Mouse (Mus musculus) heart, embryonic 14.5 days (tissue): ENCODE data around the gene Nagpa. TPM values are rescaled to one million over a fixed set of nuclear protein-coding genes. Genes with fewer than 3 reads are reported as not detected.
A peak's percentile ranks its signal among the peaks of the same experiment; 100 is the strongest.

Source experiments
- ATAC-seq: fragments of 200-750 bp; cut with Nextera tagmentation; 2 replicates; pipeline ENCODE4 v1.8.0; 2017; ENCODE audit warnings: low read depth, moderate TSS enrichment; ENCODE audit not compliant: insufficient number of reproducible peaks, insufficient read depth, low FRiP score
- H3K27ac ChIP-seq, 2 experiments: fragments of 200-500 bp in 1 of 2; fragments of 300-500 bp in 1 of 2; sonication (generic) in 1 of 2; replicated peaks in 1 of 2; 2 replicates each; pipeline ENCODE4 v1.5.1; 2012 to 2014; ENCODE audit warnings: low read depth in 2 of 2, low read length in 2 of 2, control low read depth in 1 of 2, mild to moderate bottlenecking in 1 of 2, mixed read lengths in 1 of 2; ENCODE audit not compliant: control insufficient read depth in 1 of 2, insufficient read depth in 1 of 2
- H3K27me3 ChIP-seq: fragments of 300-500 bp; sonication (generic); 2 replicates; pipeline ENCODE4 v1.6.1; 2014; ENCODE audit warnings: mild to moderate bottlenecking, low read length, control low read depth; ENCODE audit not compliant: control insufficient read depth, insufficient read depth
- H3K36me3 ChIP-seq: fragments of 300-500 bp; sonication (generic); 2 replicates; pipeline ENCODE4 v1.6.1; 2014; ENCODE audit warnings: mild to moderate bottlenecking, control low read depth, low read length, mixed read lengths; ENCODE audit not compliant: control insufficient read depth, insufficient read depth
- H3K4me1 ChIP-seq, 2 experiments: fragments of 200-500 bp in 1 of 2; fragments of 300-500 bp in 1 of 2; sonication (generic) in 1 of 2; 2 replicates each; pipeline ENCODE4 v1.6.1; 2012 to 2014; ENCODE audit warnings: low read length in 2 of 2, control low read depth in 1 of 2, mixed read lengths in 1 of 2; ENCODE audit not compliant: control insufficient read depth in 2 of 2, insufficient read depth in 2 of 2
- H3K4me2 ChIP-seq: fragments of 300-500 bp; sonication (generic); 2 replicates; pipeline ENCODE4 v1.6.1; 2014; ENCODE audit warnings: mild to moderate bottlenecking, low read length
- H3K4me3 ChIP-seq, 2 experiments: fragments of 200-500 bp in 1 of 2; fragments of 300-500 bp in 1 of 2; sonication (generic) in 1 of 2; 2 replicates each; pipeline ENCODE4 v1.5.1; 2012 to 2014; ENCODE audit warnings: low read length in 2 of 2, mild to moderate bottlenecking in 2 of 2, control low read depth in 1 of 2, low read depth in 1 of 2, moderate library complexity in 1 of 2; ENCODE audit not compliant: control insufficient read depth in 1 of 2, insufficient read depth in 1 of 2
- H3K9ac ChIP-seq: fragments of 300-500 bp; sonication (generic); 2 replicates; pipeline ENCODE4 v1.6.1; 2014; ENCODE audit warnings: mild to moderate bottlenecking, low read length
- H3K9me3 ChIP-seq: fragments of 300-500 bp; sonication (generic); 2 replicates; pipeline ENCODE4 v1.6.1; 2016; ENCODE audit warnings: low read length, control low read depth; ENCODE audit not compliant: control insufficient read depth
- WGBS: fragments of 180-500 bp; shearing (Covaris S2); extraction: QIAGEN DNeasy Blood & Tissue Kit; methylation state at CpG from one replicate; pipeline ENCODE4 v1.1.7; 2014; 5-methylcytosine and 5-hydroxymethylcytosine counted together
- polyA plus RNA-seq: library from polyadenylated mRNA; unstranded; fragments of >200 nt; fragmentation: Nextera tagmentation; extraction: Ambion mirVana; gene quantifications from 2 replicates; pipeline ENCODE4 v1.2.1, GENCODE M21; 2014

Nagpa gene
- polyA plus RNA-seq, 1 experiment from 2014 or later, result 13.7 TPM

DNA sequence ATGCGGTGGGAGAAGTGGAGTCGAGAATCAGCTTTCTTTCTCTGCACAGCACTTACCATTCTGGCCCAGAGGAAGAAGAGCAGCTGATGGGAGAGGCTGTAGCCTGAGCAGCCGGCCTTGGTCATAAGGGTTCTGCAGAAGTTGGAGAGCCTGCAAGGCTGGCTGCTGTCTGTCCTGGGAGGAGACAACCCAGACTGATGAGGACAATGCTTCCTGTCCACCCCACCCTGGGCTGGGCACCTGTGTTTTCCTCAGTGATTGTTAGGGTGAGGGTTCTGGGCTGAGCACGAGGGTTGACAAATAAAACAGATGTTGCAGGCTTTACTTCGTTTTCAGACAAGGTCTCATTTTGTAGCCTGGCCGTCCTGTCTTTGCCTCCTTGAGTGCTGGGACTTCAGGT lies 12.9 kb upstream of the Nagpa start:
- no peak for ATAC-seq
- H3K36me3 ChIP-seq, result no peaks in the 10 kb centered on the region
- H3K4me2 ChIP-seq, result no peak overlapping the region
- no peak overlapping the region for H3K9ac ChIP-seq
- WGBS, result 47% methylated on average over 6 of the region's 6 CpGs
- no peaks in the 10 kb centered on the region for H3K27me3 ChIP-seq
- no peak overlapping the region for H3K27ac ChIP-seq
- peaks cover 0 to 4% of the 10 kb centered on the region in 2 experiments; a peak in 2 of 4 replicates for H3K4me1 ChIP-seq
- H3K4me3 ChIP-seq, result no peak overlapping the region
- no peaks in the 10 kb centered on the region for H3K9me3 ChIP-seq

DNA sequence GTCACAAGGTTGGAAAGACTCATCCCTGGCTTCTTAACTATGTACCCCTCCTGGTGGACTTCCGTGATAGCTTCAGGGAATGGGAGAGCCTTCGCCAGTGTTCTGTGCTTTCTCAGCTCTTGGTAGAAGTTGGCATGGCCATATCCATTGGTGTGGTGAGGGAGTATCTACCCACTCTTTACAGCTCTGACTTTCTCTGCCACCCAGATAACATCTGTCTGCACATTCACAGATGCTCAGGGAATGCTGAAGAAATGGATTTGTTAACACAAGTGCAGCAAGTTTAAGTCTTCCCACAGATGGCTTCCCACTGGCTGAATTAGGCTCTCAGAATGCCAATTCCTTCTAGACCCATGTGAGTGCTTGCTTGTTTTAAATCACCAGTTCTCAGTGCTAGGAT lies 10.3 kb upstream of the Nagpa start:
- Histone ChIP-seq H3K36me3 (no peaks in the 10 kb centered on the region), H3K4me1 (peaks cover 0 to 4% of the 10 kb centered on the region in 2 experiments; a peak in 1 of 4 replicates), H3K9ac (no peak overlapping the region), H3K27me3 (no peaks in the 10 kb centered on the region), H3K27ac (no peak overlapping the region), H3K4me3 (no peak overlapping the region), H3K4me2 (no peak overlapping the region), H3K9me3 (no peaks in the 10 kb centered on the region)
- ATAC-seq, result no peak
- WGBS, result 81% methylated on average over 2 of the region's 2 CpGs

DNA sequence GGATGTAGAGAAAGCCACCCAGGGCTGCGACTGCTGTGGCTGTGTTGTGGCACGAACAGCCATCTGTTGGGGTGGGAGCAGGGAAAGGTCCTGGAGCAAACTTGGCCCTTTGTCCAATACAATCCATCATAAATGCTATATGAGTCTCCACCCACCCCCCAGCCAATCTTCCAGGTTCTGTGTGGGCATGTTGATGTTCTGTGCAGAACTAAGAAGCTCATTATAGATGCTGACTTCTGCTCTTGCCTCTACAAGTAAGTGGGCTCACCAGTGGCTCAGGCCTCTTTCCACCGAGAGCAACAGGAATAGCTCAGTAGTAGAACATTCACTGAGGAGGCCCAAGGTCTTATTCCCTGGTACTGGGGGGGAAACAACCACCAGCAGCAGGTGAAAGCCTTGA lies 8.3 kb upstream of the Nagpa start:
- WGBS, result 73% methylated on average over 3 of the region's 3 CpGs
- no peak overlapping the region for H3K27ac ChIP-seq
- no peak overlapping the region for H3K4me3 ChIP-seq
- no peak overlapping the region for H3K9ac ChIP-seq
- no peaks in the 10 kb centered on the region for H3K36me3 ChIP-seq
- no peak overlapping the region for H3K4me2 ChIP-seq
- no peaks in the 10 kb centered on the region for H3K9me3 ChIP-seq
- ATAC-seq, result no peak
- H3K27me3 ChIP-seq, result no peaks in the 10 kb centered on the region
- peaks cover 0 to 3% of the 10 kb centered on the region in 2 experiments; a peak in 1 of 4 replicates for H3K4me1 ChIP-seq

DNA sequence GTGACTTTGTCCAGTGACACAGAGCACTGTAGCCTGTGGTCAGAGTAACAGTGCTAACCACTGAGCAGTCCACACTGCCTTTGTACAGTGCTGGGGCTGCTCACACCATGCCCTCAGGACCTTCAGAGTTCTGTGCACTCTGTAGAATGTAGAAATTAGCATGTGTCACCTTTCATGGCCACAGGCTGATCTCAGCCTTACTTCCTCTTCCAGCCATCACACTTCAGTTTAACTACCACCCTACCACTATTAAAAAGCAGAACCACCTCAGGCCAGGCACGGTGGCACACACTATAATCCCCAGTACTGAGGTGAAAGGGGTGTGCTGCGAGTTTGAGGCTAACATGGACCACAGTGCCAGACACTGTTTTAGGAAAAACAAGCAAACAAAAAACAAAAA lies 6.6 kb upstream of the Nagpa start:
- ATAC-seq, result no peak
- no peak overlapping the region for H3K9ac ChIP-seq
- WGBS, result 81% methylated on average over 2 of the region's 2 CpGs
- H3K4me3 ChIP-seq, result no peak overlapping the region
- H3K27me3 ChIP-seq, result no peaks in the 10 kb centered on the region
- no peak overlapping the region for H3K4me2 ChIP-seq
- no peaks in the 10 kb centered on the region for H3K9me3 ChIP-seq
- no peaks in the 10 kb centered on the region for H3K36me3 ChIP-seq
- no peak overlapping the region for H3K27ac ChIP-seq
- H3K4me1 ChIP-seq, result no peaks in the 10 kb centered on the region

DNA sequence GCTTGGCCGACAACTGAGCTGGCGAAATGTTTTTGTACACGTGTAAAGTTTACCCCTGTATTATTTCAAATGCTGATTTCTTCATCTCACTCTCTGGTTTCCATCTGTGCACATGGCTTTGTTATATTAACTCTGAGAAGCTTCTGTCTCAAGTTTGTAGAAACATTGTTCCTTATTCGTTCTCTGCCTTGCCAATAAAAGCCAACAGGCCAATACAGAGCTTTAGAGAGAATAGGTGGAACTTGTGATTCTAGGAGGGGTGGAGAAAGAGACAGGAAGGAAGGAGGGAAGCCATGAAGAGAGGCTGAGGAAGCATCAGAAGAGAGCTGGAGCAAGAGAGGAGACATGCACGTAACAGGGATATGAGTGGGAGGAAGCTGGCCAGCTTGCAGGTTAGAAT lies 2.2 kb upstream of the Nagpa start:
- Histone ChIP-seq H3K36me3 (no peaks in the 10 kb centered on the region), H3K4me3 (no peak overlapping the region), H3K27ac (no peak overlapping the region), H3K4me1 (peaks cover 6% of the 10 kb centered on the region in 2 experiments; a peak in 2 of 4 replicates), H3K9me3 (no peaks in the 10 kb centered on the region), H3K27me3 (no peaks in the 10 kb centered on the region), H3K4me2 (no peak overlapping the region), H3K9ac (no peak overlapping the region)
- ATAC-seq, result no peak
- 58% methylated on average over 5 of the region's 5 CpGs for WGBS

DNA sequence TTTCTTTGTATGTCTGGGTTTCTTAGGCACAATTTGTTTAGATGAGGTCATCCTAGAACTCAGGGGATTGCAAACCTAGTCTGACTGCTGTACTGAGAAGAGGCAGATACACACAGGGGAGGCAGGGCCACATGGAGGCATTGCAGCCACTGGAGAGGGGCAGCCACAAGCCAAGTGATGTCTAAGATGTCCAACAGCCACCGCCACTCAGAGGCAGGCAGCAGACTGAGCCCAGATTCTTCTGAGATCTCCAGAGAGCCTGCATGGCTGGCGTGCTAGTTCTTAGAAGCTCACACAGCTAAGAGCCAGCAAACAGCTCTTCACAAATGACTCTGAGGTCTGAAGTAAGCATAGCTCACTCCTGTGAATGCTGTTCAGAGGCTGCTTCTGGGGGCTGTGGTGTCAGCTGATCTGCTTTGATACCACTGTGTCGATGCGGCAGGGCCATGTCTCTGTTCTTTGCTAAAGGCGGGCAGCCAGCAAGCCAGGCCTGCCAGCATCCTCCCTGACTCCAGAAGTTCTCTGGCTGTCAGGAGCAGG lies 1.7 kb upstream of the Nagpa start:
- no peak for ATAC-seq
- no peak overlapping the region for H3K4me2 ChIP-seq
- peaks cover 6% of the 10 kb centered on the region in 2 experiments; a peak in 2 of 4 replicates for H3K4me1 ChIP-seq
- H3K4me3 ChIP-seq, result no peak overlapping the region
- H3K36me3 ChIP-seq, result 0 out of 2 replicates have a peak, but pooled peaks cover 5% of the 10 kb centered on the region
- no peak overlapping the region for H3K9ac ChIP-seq
- H3K27me3 ChIP-seq, result no peaks in the 10 kb centered on the region
- no peaks in the 10 kb centered on the region for H3K9me3 ChIP-seq
- no peak overlapping the region for H3K27ac ChIP-seq
- 52% methylated on average over 5 of the region's 5 CpGs for WGBS

DNA sequence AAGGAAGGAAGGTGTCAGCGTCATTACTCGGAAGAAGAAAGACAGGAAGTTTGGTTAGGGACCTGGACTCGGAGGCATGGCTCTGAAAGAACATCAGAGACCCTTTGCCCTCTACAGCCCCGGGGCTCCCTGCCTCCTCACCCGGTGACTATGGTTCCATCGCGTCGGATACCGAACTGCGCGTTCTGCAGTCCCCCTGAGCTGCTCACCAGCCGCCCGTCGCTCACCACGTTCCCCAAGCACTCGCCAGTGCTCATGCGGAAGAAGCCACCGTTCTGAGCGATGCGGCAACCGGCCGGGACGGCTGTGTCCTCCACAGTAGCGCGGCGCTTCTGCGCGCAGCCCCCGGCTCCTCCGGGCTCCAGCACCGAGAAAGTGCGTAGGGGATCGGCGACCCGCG lies 612 bp downstream of the Nagpa start:
- no peak for ATAC-seq
- peaks cover 6% of the 10 kb centered on the region in 2 experiments; a peak in 2 of 4 replicates for H3K4me1 ChIP-seq

DNA sequence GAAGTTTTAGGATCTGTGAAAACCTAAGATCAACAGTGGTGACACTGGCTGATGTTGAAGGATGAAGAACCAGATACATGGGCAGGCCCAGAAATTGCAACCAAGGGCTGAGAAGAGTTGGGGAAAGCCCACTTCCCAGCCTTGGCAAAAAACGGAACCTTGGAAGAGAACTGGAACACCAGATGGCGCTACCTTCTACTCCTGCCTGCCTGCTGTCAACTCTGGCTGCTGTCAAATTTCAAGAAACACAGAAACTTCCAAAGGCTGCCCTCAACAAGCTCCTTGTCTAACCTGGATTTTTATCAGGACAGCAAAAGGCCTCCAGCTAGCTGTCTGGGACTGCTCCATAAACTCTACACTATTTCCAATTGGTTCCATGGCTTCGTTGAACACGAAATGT lies 1.1 kb downstream of the Nagpa start:
- WGBS, result 8% methylated on average over 4 of the region's 4 CpGs
- Histone ChIP-seq H3K4me1 (peaks cover 6% of the 10 kb centered on the region in 2 experiments; a peak in 2 of 4 replicates), H3K4me3 (peak overlapping the region; percentile 87 to 91; a peak in 3 of 4 replicates), H3K9ac (no peak overlapping the region), H3K36me3 (peaks cover 26% of the 10 kb centered on the region), H3K9me3 (no peaks in the 10 kb centered on the region), H3K27me3 (no peaks in the 10 kb centered on the region), H3K4me2 (peak overlapping the region; percentile 98), H3K27ac (no peak overlapping the region)
- ATAC-seq, result no peak

More for the DNA sequence above, 612 bp downstream of the Nagpa start:
- Histone ChIP-seq H3K4me2 (peak overlapping the region; percentile 98), H3K9me3 (no peaks in the 10 kb centered on the region), H3K4me3 (peak overlapping the region; percentile 87 to 91), H3K36me3 (peaks cover 26% of the 10 kb centered on the region), H3K27ac (0 out of 4 replicates have a peak overlapping the region, but pooled peaks of 1 of the 2 experiments have one; percentile 24), H3K27me3 (no peaks in the 10 kb centered on the region), H3K9ac (peak overlapping the region; percentile 77)
- 2% methylated on average over 36 of the region's 36 CpGs for WGBS
